Mouse (Mus musculus) intestine, embryonic 15.5 days (tissue): ENCODE results near the gene Podnl1. TPM values are rescaled to one million over a fixed set of nuclear protein-coding genes. Genes with fewer than 3 reads are reported as not detected.
A peak's percentile ranks its signal among the peaks of the same experiment; 100 is the strongest.

Experiments used
- ATAC-seq: fragments of 200-750 bp; cut with Nextera tagmentation; 2 replicates; pipeline ENCODE4 v1.8.0; 2017; ENCODE audit warnings: moderate TSS enrichment, moderate library complexity
- H3K27ac ChIP-seq: fragments of 300-500 bp; sonication (generic); 2 replicates; pipeline ENCODE4 v1.5.1; 2015; ENCODE audit warnings: mild to moderate bottlenecking, inconsistent platforms
- H3K27me3 ChIP-seq: fragments of 300-500 bp; sonication (generic); replicated peaks from 2 replicates; pipeline ENCODE4 v1.6.1; 2015; ENCODE audit warnings: inconsistent platforms
- H3K36me3 ChIP-seq: fragments of 300-500 bp; sonication (generic); 2 replicates; pipeline ENCODE4 v1.6.1; 2015; ENCODE audit warnings: inconsistent platforms
- H3K4me1 ChIP-seq: fragments of 300-500 bp; sonication (generic); replicated peaks from 2 replicates; pipeline ENCODE4 v1.6.1; 2015; ENCODE audit warnings: inconsistent platforms
- H3K4me2 ChIP-seq: fragments of 300-500 bp; sonication (generic); replicated peaks from 2 replicates; pipeline ENCODE4 v1.6.1; 2015; ENCODE audit warnings: mild to moderate bottlenecking, inconsistent platforms
- H3K4me3 ChIP-seq: fragments of 300-500 bp; sonication (generic); replicated peaks from 2 replicates; pipeline ENCODE4 v1.5.1; 2015; ENCODE audit warnings: inconsistent platforms
- H3K9ac ChIP-seq: fragments of 300-500 bp; sonication (generic); 2 replicates; pipeline ENCODE4 v1.6.1; 2015; ENCODE audit warnings: inconsistent platforms
- H3K9me3 ChIP-seq: fragments of 300-500 bp; sonication (generic); 2 replicates; pipeline ENCODE4 v1.6.1; 2016; ENCODE audit warnings: inconsistent platforms
- WGBS: fragments of 180-500 bp; shearing (Covaris S2); methylation state at CpG from one replicate; pipeline ENCODE4 v1.1.7; 2015; 5-methylcytosine and 5-hydroxymethylcytosine counted together
- microRNA counts: library from miRNA; unstranded; fragments of <30 nt; microRNA quantifications from one replicate; lab custom pipeline; 2016
- polyA plus RNA-seq: library from polyadenylated mRNA; unstranded; fragments of >200 nt; fragmentation: Nextera tagmentation; extraction: Ambion mirVana; gene quantifications from 2 replicates; pipeline ENCODE4 v1.2.1, GENCODE M21; 2015

The Podnl1 gene
- polyA plus RNA-seq, 1 experiment from 2014 or later: 0.33 TPM

GRCm38 (mm10) chr8:84173861-84174260, 48.1 kb downstream of the Podnl1 start:
- WGBS: 92% methylated on average over 6 of the region's 6 CpGs
- H3K27ac ChIP-seq: no peak overlapping the region
- no peak overlapping the region for H3K4me2 ChIP-seq
- no peak overlapping the region for H3K4me3 ChIP-seq
- no peak overlapping the region for H3K9ac ChIP-seq
- H3K36me3 ChIP-seq: peaks cover 17% of the 10 kb centered on the region
- ATAC-seq: no peak
- H3K9me3 ChIP-seq: no peaks in the 10 kb centered on the region
- 0 out of 2 replicates have a peak, but pooled peaks cover 9% of the 10 kb centered on the region for H3K4me1 ChIP-seq
- no peaks in the 10 kb centered on the region for H3K27me3 ChIP-seq

DNA sequence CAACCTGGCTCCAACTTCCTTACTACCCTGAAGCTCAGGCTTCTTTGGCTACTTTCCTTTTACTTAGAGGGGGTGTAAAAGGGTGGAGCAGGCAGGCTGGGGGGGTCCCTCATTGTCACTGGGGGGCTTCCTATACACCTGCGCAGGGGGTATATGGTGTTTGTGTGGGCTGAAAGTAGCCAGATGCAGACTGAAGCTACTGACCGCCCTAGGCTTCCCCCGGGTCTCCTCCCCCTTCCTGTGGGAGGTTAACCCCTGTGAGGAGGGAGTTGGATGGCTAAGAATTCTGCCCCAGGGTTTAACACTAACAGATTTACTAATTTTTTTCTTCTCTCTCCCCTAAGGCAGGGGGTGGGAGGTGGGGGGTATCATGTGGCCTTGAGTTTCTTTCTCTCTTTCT, 50.8 kb downstream of the Podnl1 start:
- H3K4me2 ChIP-seq: no peak overlapping the region
- H3K4me3 ChIP-seq: no peak overlapping the region
- H3K9ac ChIP-seq: no peak overlapping the region
- no peaks in the 10 kb centered on the region for H3K9me3 ChIP-seq
- H3K36me3 ChIP-seq: peaks cover 14% of the 10 kb centered on the region
- H3K27ac ChIP-seq: no peak overlapping the region
- no peaks in the 10 kb centered on the region for H3K27me3 ChIP-seq
- WGBS: 34% methylated on average over 3 of the region's 3 CpGs
- ATAC-seq: no peak
- H3K4me1 ChIP-seq: peaks cover 25% of the 10 kb centered on the region

DNA sequence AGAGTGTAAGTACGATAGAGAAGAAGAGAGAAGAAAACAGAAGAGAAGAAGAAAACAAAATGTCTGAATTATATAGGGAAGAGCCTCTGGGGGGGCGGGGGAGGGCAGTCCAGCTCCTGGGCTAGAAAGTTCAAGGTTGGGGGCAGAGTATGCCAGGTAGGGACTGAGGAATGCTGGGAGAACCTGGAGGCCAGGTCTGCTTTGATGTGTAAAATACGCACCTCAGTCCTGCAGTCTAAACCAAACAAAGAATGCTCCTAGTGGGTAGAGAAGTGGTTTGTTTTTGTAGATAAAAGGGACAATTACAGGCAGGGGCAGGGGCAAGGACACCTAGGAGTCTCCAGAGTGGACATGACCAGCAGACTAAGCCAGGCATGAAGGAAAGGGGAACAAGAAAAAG, 51.6 kb downstream of the Podnl1 start:
- H3K27ac ChIP-seq: no peak overlapping the region
- no peak overlapping the region for H3K4me3 ChIP-seq
- ATAC-seq: no peak
- H3K9ac ChIP-seq: no peak overlapping the region
- H3K27me3 ChIP-seq: no peaks in the 10 kb centered on the region
- 0 out of 2 replicates have a peak, but pooled peaks cover 5% of the 10 kb centered on the region for H3K36me3 ChIP-seq
- H3K4me2 ChIP-seq: no peak overlapping the region
- 73% methylated on average over 3 of the region's 3 CpGs for WGBS
- no peaks in the 10 kb centered on the region for H3K9me3 ChIP-seq
- H3K4me1 ChIP-seq: peaks cover 25% of the 10 kb centered on the region

DNA sequence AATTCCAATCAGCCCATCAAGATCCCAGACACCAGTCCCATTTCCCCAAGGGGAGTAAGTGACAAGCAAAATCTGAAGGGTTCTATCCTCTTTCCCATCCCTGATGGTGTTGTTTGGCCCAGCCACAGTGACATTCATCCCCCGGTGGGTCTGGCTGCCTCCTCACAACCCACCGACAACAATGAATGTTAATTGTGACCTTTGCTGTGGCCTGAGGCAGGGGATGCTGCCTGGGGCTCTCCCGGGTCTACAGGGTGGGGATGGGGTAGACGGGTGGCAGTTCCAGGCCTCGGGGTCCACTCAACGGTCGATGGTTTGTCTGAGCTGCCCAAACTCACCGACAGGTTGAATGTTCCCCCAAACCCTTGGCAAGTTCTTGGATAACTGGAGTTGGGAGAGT, 52.8 kb downstream of the Podnl1 start:
- Histone ChIP-seq H3K4me2 (no peak overlapping the region), H3K27me3 (no peaks in the 10 kb centered on the region), H3K27ac (no peak overlapping the region), H3K4me3 (no peak overlapping the region), H3K9ac (no peak overlapping the region), H3K9me3 (no peaks in the 10 kb centered on the region), H3K36me3 (no peaks in the 10 kb centered on the region), H3K4me1 (peaks cover 33% of the 10 kb centered on the region)
- 78% methylated on average over 8 of the region's 8 CpGs for WGBS
- ATAC-seq: no peak

GRCm38 (mm10) chr8:84179946-84180345, 54.2 kb downstream of the Podnl1 start:
- H3K4me2 ChIP-seq: peak overlapping the region; percentile 60
- H3K36me3 ChIP-seq: no peaks in the 10 kb centered on the region
- peak overlapping the region; percentile 19; the same call in 1 of the 2 replicates for H3K4me3 ChIP-seq
- H3K9ac ChIP-seq: peak overlapping the region; percentile 38
- H3K27me3 ChIP-seq: no peaks in the 10 kb centered on the region
- no peak overlapping the region for H3K27ac ChIP-seq
- H3K4me1 ChIP-seq: peaks cover 40% of the 10 kb centered on the region
- H3K9me3 ChIP-seq: no peaks in the 10 kb centered on the region
- no peak for ATAC-seq
- WGBS: 22% methylated on average over 4 of the region's 4 CpGs

DNA sequence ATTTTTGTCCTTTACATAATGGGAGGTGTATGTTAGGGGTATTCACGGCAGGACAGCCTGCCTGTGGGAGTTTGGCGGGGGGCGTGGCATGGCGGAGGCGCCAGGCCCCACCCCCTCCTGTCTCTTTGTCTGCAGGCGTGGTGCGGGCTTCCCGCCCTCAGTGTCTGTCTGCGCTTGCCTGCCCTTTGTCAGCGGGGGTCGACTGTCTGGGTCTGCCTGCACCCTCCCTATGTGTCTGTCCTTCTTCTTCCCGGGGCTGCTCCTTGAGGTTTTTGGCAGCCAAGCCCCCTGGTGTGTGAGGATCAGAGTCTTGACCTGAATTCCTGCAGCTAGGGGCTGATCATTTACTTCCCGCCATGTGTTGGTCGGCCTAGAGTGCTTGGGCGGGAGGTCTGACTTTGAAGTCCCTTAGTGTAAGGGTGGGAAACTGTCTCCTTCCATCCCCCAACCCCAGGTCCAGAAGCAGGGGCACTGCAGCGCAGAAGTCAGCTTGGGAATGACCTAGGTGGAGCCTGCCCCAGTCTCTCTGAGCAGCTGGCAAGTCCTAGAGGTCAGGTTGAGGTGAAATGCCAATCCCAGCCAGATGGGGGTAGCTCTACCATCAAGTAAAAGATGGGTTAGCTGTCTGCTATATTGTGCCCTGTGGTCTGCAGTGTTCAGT, 54.9 kb downstream of the Podnl1 start:
- Histone ChIP-seq H3K4me2 (peak overlapping the region; percentile 60), H3K36me3 (no peaks in the 10 kb centered on the region), H3K27me3 (no peaks in the 10 kb centered on the region), H3K27ac (peak overlapping the region; percentile 64), H3K4me1 (peaks cover 40% of the 10 kb centered on the region), H3K9ac (peak overlapping the region; percentile 38), H3K9me3 (no peaks in the 10 kb centered on the region), H3K4me3 (peak overlapping the region; percentile 19)
- 6% methylated on average over 16 of the region's 16 CpGs for WGBS
- ATAC-seq: peak; percentile 81

MicroRNAs within 50 kb of the gene (microRNA counts, 519-probe panel; counts per million panel counts)
- microRNA mmu-miR-181c (lab: Ali Mortazavi, UCI) (2,748 counts per million, percentile 71 among the panel's probes with 10 or more counts), microRNA mmu-miR-709 (lab: Ali Mortazavi, UCI) (2,359 counts per million, percentile 62 among the panel's probes with 10 or more counts)

Other genes with a start within 250 kb of the Podnl1 start
- gene Adgrl1, start 225.9 kb upstream of the Podnl1 start, polyA plus RNA-seq: 11.0 and 13.4 TPM in 2 replicates
- gene Gm10644, start 170.8 kb upstream of the Podnl1 start, polyA plus RNA-seq: 0.44 and 0.47 TPM in 2 replicates
- 57.8 and 60.9 TPM in 2 replicates for gene Asf1b, start 170.5 kb upstream of the Podnl1 start, polyA plus RNA-seq
- 115 and 121 TPM in 2 replicates for gene Prkaca, start 153.0 kb upstream of the Podnl1 start, polyA plus RNA-seq
- 8.4 and 8.7 TPM in 2 replicates for gene Samd1, start 128.3 kb upstream of the Podnl1 start, polyA plus RNA-seq
- gene 1700067K01Rik, start 124.5 kb upstream of the Podnl1 start, polyA plus RNA-seq: 0.86 and 0.87 TPM in 2 replicates
- 1.5 and 1.6 TPM in 2 replicates for gene 2210011C24Rik, start 113.8 kb upstream of the Podnl1 start, polyA plus RNA-seq
- 8.9 and 9.4 TPM in 2 replicates for gene Palm3, start 104.5 kb upstream of the Podnl1 start, polyA plus RNA-seq
- 1.3 and 1.5 TPM in 2 replicates for gene Il27ra, start 83.4 kb upstream of the Podnl1 start, polyA plus RNA-seq
- 0.28 and 0.31 TPM in 2 replicates for gene Rln3, start 81.0 kb upstream of the Podnl1 start, polyA plus RNA-seq
- gene Gm10643, start 60.9 kb upstream of the Podnl1 start, polyA plus RNA-seq: 0.92 and 1.3 TPM in 2 replicates
- gene Rfx1, start 59.2 kb upstream of the Podnl1 start, polyA plus RNA-seq: 7.3 and 7.9 TPM in 2 replicates
- 8.4 and 9.9 TPM in 2 replicates for gene Dcaf15, start 21.2 kb upstream of the Podnl1 start, polyA plus RNA-seq
- 20.7 and 21.7 TPM in 2 replicates for gene Cc2d1a, start 21.9 kb downstream of the Podnl1 start, polyA plus RNA-seq
- 0.65 and 0.93 TPM in 2 replicates for gene 4930432K21Rik, start 22.0 kb downstream of the Podnl1 start, polyA plus RNA-seq
- gene Nanos3, start 59.2 kb downstream of the Podnl1 start, polyA plus RNA-seq: 2.5 and 2.9 TPM in 2 replicates
- 9.0 TPM in 2 replicates for gene Zswim4, start 111.1 kb downstream of the Podnl1 start, polyA plus RNA-seq
- gene D8Ertd738e, start 123.7 kb downstream of the Podnl1 start, polyA plus RNA-seq: 292 and 312 TPM in 2 replicates
- 72.4 and 77.5 TPM in 2 replicates for gene Mri1, start 131.3 kb downstream of the Podnl1 start, polyA plus RNA-seq
- 14.3 and 16.8 TPM in 2 replicates for gene Ccdc130, start 144.4 kb downstream of the Podnl1 start, polyA plus RNA-seq